Mouse (Mus musculus): ENCODE data around the gene Immp2l. TPM values are rescaled to one million over a fixed set of nuclear protein-coding genes. Genes with fewer than 3 reads are reported as not detected.

Immp2l gene
- polyA plus RNA-seq, 1 experiment = 9.6 TPM

- Histone ChIP-seq H3K4me2 (ENCODE audit: low read depth) (no peak overlapping the region), H3K36me3 (ENCODE audit: control insufficient read depth, insufficient read depth) (no peaks in the 10 kb centered on the region), H3ac (ENCODE audit: control insufficient read depth, insufficient read length) (no peak overlapping the region), H3K79me2 (ENCODE audit: control insufficient read depth, insufficient read depth) (no peaks in the 10 kb centered on the region), H3K27me3 (ENCODE audit: control insufficient read depth, insufficient read depth, insufficient read length) (no peaks in the 10 kb centered on the region), H3K4me3 (no peak overlapping the region)
- no peak for TF ChIP-seq E2F4 (IDR thresholded peaks at IDR 0.05; ENCODE audit: insufficient read depth)
- no peak for TF ChIP-seq POLR2A (IDR thresholded peaks at IDR 0.05; ENCODE audit: insufficient read length, low read depth)
- TF ChIP-seq MYOD1 (IDR thresholded peaks at IDR 0.05; ENCODE audit: control insufficient read depth in 1 of 3, insufficient read length in 2 of 3, low read depth in 2 of 3) = no peak
- no peak for TF ChIP-seq REST (IDR thresholded peaks at IDR 0.05; ENCODE audit: insufficient read depth, insufficient read length)
- no peak for TF ChIP-seq MAX (IDR thresholded peaks at IDR 0.05; ENCODE audit: low read depth)
- TF ChIP-seq TCF3 (IDR thresholded peaks at IDR 0.05; ENCODE audit: insufficient read length, low read depth) = no peak
- no peak for TF ChIP-seq CEBPB (IDR thresholded peaks at IDR 0.05; ENCODE audit: insufficient read depth, poor library complexity, severe bottlenecking)
- no peak for TF ChIP-seq MYOG (IDR thresholded peaks at IDR 0.05; ENCODE audit: control insufficient read depth in 1 of 3, insufficient read depth in 1 of 3, insufficient read length in 2 of 3, low read depth in 2 of 3)
- no peak for TF ChIP-seq USF1 (IDR thresholded peaks at IDR 0.05; ENCODE audit: low read depth)
- TF ChIP-seq POLR2AphosphoS2 (IDR thresholded peaks at IDR 0.05; ENCODE audit: insufficient read length, low read depth) = no peak
Measured at GRCm38 (mm10) chr12:41829517-41829916, 805.6 kb downstream of the Immp2l start.

GRCm38 (mm10) chr12:41831731-41832130 is 807.8 kb downstream of the Immp2l start:
- H3K36me3 ChIP-seq (ENCODE audit: control insufficient read depth, insufficient read depth) = no peaks in the 10 kb centered on the region
- H3ac ChIP-seq (ENCODE audit: control insufficient read depth, insufficient read length) = no peak overlapping the region
- no peak overlapping the region for H3K4me3 ChIP-seq
- TF ChIP-seq MYOD1 (IDR thresholded peaks at IDR 0.05; ENCODE audit: control insufficient read depth in 1 of 3, insufficient read length in 2 of 3, low read depth in 2 of 3) (no peak), TCF3 (IDR thresholded peaks at IDR 0.05; ENCODE audit: insufficient read length, low read depth) (no peak), CEBPB (IDR thresholded peaks at IDR 0.05; ENCODE audit: insufficient read depth, poor library complexity, severe bottlenecking) (no peak), SRF (IDR thresholded peaks at IDR 0.05; ENCODE audit: control insufficient read depth, insufficient read length, low read depth) (no peak), USF1 (IDR thresholded peaks at IDR 0.05; ENCODE audit: low read depth) (no peak), MYOG (IDR thresholded peaks at IDR 0.05; ENCODE audit: control insufficient read depth in 1 of 3, insufficient read depth in 1 of 3, insufficient read length in 2 of 3, low read depth in 2 of 3) (no peak), E2F4 (IDR thresholded peaks at IDR 0.05; ENCODE audit: insufficient read depth) (no peak), TCF12 (IDR thresholded peaks at IDR 0.05; ENCODE audit: insufficient read depth, poor library complexity, severe bottlenecking) (no peak)
- no peaks in the 10 kb centered on the region for H3K27me3 ChIP-seq (ENCODE audit: control insufficient read depth, insufficient read depth, insufficient read length)
- H3K4me2 ChIP-seq (ENCODE audit: low read depth) = no peak overlapping the region
- H3K79me2 ChIP-seq (ENCODE audit: control insufficient read depth, insufficient read depth) = no peaks in the 10 kb centered on the region

- Histone ChIP-seq H3K79me2 (ENCODE audit: control insufficient read depth, insufficient read depth) (no peaks in the 10 kb centered on the region), H3K4me2 (ENCODE audit: low read depth) (no peak overlapping the region), H3K36me3 (ENCODE audit: control insufficient read depth, insufficient read depth) (no peaks in the 10 kb centered on the region), H3K4me3 (no peak overlapping the region), H3ac (ENCODE audit: control insufficient read depth, insufficient read length) (no peak overlapping the region), H3K27me3 (ENCODE audit: control insufficient read depth, insufficient read depth, insufficient read length) (no peaks in the 10 kb centered on the region)
- no peak for TF ChIP-seq TCF3 (IDR thresholded peaks at IDR 0.05; ENCODE audit: insufficient read length, low read depth)
- TF ChIP-seq REST (IDR thresholded peaks at IDR 0.05; ENCODE audit: insufficient read depth, insufficient read length) = no peak
- no peak for TF ChIP-seq TCF12 (IDR thresholded peaks at IDR 0.05; ENCODE audit: insufficient read depth, poor library complexity, severe bottlenecking)
- no peak for TF ChIP-seq POLR2AphosphoS2 (IDR thresholded peaks at IDR 0.05; ENCODE audit: insufficient read length, low read depth)
- TF ChIP-seq E2F4 (IDR thresholded peaks at IDR 0.05; ENCODE audit: insufficient read depth) = no peak
- TF ChIP-seq SRF (IDR thresholded peaks at IDR 0.05; ENCODE audit: control insufficient read depth, insufficient read length, low read depth) = no peak
- TF ChIP-seq CEBPB (IDR thresholded peaks at IDR 0.05; ENCODE audit: insufficient read depth, poor library complexity, severe bottlenecking) = no peak
- TF ChIP-seq USF1 (IDR thresholded peaks at IDR 0.05; ENCODE audit: low read depth) = no peak
- TF ChIP-seq MAX (IDR thresholded peaks at IDR 0.05; ENCODE audit: low read depth) = no peak
- no peak for TF ChIP-seq MYOG (IDR thresholded peaks at IDR 0.05; ENCODE audit: control insufficient read depth in 1 of 3, insufficient read depth in 1 of 3, insufficient read length in 2 of 3, low read depth in 2 of 3)
- TF ChIP-seq MYOD1 (IDR thresholded peaks at IDR 0.05; ENCODE audit: control insufficient read depth in 1 of 3, insufficient read length in 2 of 3, low read depth in 2 of 3) = no peak
- no peak for TF ChIP-seq POLR2A (IDR thresholded peaks at IDR 0.05; ENCODE audit: insufficient read length, low read depth)
Measured at GRCm38 (mm10) chr12:41834646-41835045, 810.8 kb downstream of the Immp2l start.

GRCm38 (mm10) chr12:41838334-41838847 is 814.5 kb downstream of the Immp2l start:
- Histone ChIP-seq H3K27me3 (ENCODE audit: control insufficient read depth, insufficient read depth, insufficient read length) (no peaks in the 10 kb centered on the region), H3ac (ENCODE audit: control insufficient read depth, insufficient read length) (no peak overlapping the region), H3K79me2 (ENCODE audit: control insufficient read depth, insufficient read depth) (no peaks in the 10 kb centered on the region), H3K4me3 (no peak overlapping the region), H3K4me2 (ENCODE audit: low read depth) (no peak overlapping the region), H3K36me3 (ENCODE audit: control insufficient read depth, insufficient read depth) (no peaks in the 10 kb centered on the region)
- no peak for TF ChIP-seq MYOG (IDR thresholded peaks at IDR 0.05; ENCODE audit: control insufficient read depth in 1 of 3, insufficient read depth in 1 of 3, insufficient read length in 2 of 3, low read depth in 2 of 3)
- no peak for TF ChIP-seq POLR2AphosphoS2 (IDR thresholded peaks at IDR 0.05; ENCODE audit: insufficient read length, low read depth)
- TF ChIP-seq MAX (IDR thresholded peaks at IDR 0.05; ENCODE audit: low read depth) = no peak
- no peak for TF ChIP-seq E2F4 (IDR thresholded peaks at IDR 0.05; ENCODE audit: insufficient read depth)
- TF ChIP-seq TCF12 (IDR thresholded peaks at IDR 0.05; ENCODE audit: insufficient read depth, poor library complexity, severe bottlenecking) = no peak
- TF ChIP-seq REST (IDR thresholded peaks at IDR 0.05; ENCODE audit: insufficient read depth, insufficient read length) = no peak
- no peak for TF ChIP-seq CEBPB (IDR thresholded peaks at IDR 0.05; ENCODE audit: insufficient read depth, poor library complexity, severe bottlenecking)
- no peak for TF ChIP-seq USF1 (IDR thresholded peaks at IDR 0.05; ENCODE audit: low read depth)
- no peak for TF ChIP-seq POLR2A (IDR thresholded peaks at IDR 0.05; ENCODE audit: insufficient read length, low read depth)
- TF ChIP-seq SRF (IDR thresholded peaks at IDR 0.05; ENCODE audit: control insufficient read depth, insufficient read length, low read depth) = no peak
- TF ChIP-seq TCF3 (IDR thresholded peaks at IDR 0.05; ENCODE audit: insufficient read length, low read depth) = no peak
- no peak for TF ChIP-seq MYOD1 (IDR thresholded peaks at IDR 0.05; ENCODE audit: control insufficient read depth in 1 of 3, insufficient read length in 2 of 3, low read depth in 2 of 3)

Data from myocyte (in vitro differentiated cells).